Comparison of ENCODE assay signal across 24 mouse cellular contexts in genomic region chr11:68026590-68026989, GRCm38 (mm10).
DNase-seq lines count a peak whose midpoint lies in the region; ATAC-seq and TF ChIP-seq lines count a peak whose summit lies in the region.
"Had no signal": no experiment of that assay in that cellular context is flagged by ENCODE, and none has a peak within 500 bp of the region (broad histone marks: within the 10 kb centered on the region; RNA-seq: fewer than 3 reads in every experiment).

No protein-coding gene starts in this region.

- no peaks in the 10 kb centered on the region for H3K36me3 ChIP-seq in heart, postnatal 0 days (replicated peaks; ENCODE audit: control insufficient read depth, insufficient read depth, low read length)
- 0 out of 2 replicates have a peak, but pooled peaks cover 4% of the 10 kb centered on the region for H3K36me3 ChIP-seq in heart, embryonic 12.5 days
- H3K36me3 ChIP-seq in liver, postnatal 0 days (replicated peaks; ENCODE audit: insufficient read depth, low read length), result no peaks in the 10 kb centered on the region
- H3K36me3 ChIP-seq: forebrain, embryonic 15.5 days; hindbrain, embryonic 15.5 days; liver, embryonic 12.5 days; midbrain, embryonic 15.5 days had no signal

- no peaks in the 10 kb centered on the region for H3K27me3 ChIP-seq in heart, postnatal 0 days (ENCODE audit: control insufficient read depth, insufficient read depth, low read length)
- H3K27me3 ChIP-seq in heart, embryonic 12.5 days (replicated peaks), result no peaks in the 10 kb centered on the region
- no peaks in the 10 kb centered on the region for H3K27me3 ChIP-seq in liver, postnatal 0 days (ENCODE audit: insufficient read depth, low read length)
- H3K27me3 ChIP-seq: forebrain, embryonic 15.5 days; hindbrain, embryonic 15.5 days; limb, embryonic 13.5 days; liver, embryonic 12.5 days; midbrain, embryonic 15.5 days had no signal

- no peaks in the 10 kb centered on the region for H3K9me3 ChIP-seq in heart, postnatal 0 days (replicated peaks; ENCODE audit: control insufficient read depth, low read length)
- H3K9me3 ChIP-seq in heart, embryonic 12.5 days (replicated peaks), result no peaks in the 10 kb centered on the region
- H3K9me3 ChIP-seq in liver, postnatal 0 days (ENCODE audit: low read length), result no peaks in the 10 kb centered on the region
- H3K9me3 ChIP-seq: forebrain, embryonic 15.5 days; G1E; hindbrain, embryonic 15.5 days; limb, embryonic 13.5 days; liver, embryonic 12.5 days; midbrain, embryonic 15.5 days had no signal

- H3K4me1 ChIP-seq in heart, postnatal 0 days (ENCODE audit: control insufficient read depth, insufficient read depth), result peaks cover 20% of the 10 kb centered on the region
- H3K4me1 ChIP-seq in heart, embryonic 12.5 days (replicated peaks), result peaks cover 28% of the 10 kb centered on the region
- H3K4me1 ChIP-seq in liver, postnatal 0 days (ENCODE audit: insufficient read depth), result no peaks in the 10 kb centered on the region
- H3K4me1 ChIP-seq: hindbrain, embryonic 15.5 days; midbrain, embryonic 15.5 days had no signal

- TF ChIP-seq EP300 in heart, postnatal 0 days (IDR thresholded peaks at IDR 0.05; ENCODE audit: low read depth), result no peak
- no peak for TF ChIP-seq EP300 in liver, postnatal 0 days (IDR thresholded peaks at IDR 0.05; ENCODE audit: low read depth)

- peak; percentile 25 for TF ChIP-seq CTCF in heart, postnatal 0 days (IDR thresholded peaks at IDR 0.05; ENCODE audit: low read depth)
- 0 out of 2 replicates have a peak, but pooled peaks have one; percentile 7 for TF ChIP-seq CTCF in liver, postnatal 0 days (IDR thresholded peaks at IDR 0.05; ENCODE audit: low read depth)

- 85% methylated on average over 5 of the region's 5 CpGs for WGBS in heart, postnatal 0 days
- WGBS in heart, embryonic 12.5 days, result 77% methylated on average over 5 of the region's 5 CpGs
- 78% methylated on average over 5 of the region's 5 CpGs for WGBS in liver, postnatal 0 days (ENCODE audit: insufficient replicate concordance)

- no peak overlapping the region for H3K9ac ChIP-seq in heart, postnatal 0 days (replicated peaks; ENCODE audit: low read depth, low read length)
- no peak overlapping the region for H3K9ac ChIP-seq in heart, embryonic 12.5 days
- no peak overlapping the region for H3K9ac ChIP-seq in liver, postnatal 0 days (replicated peaks)
- H3K9ac ChIP-seq: forebrain, embryonic 15.5 days; hindbrain, embryonic 15.5 days; limb, embryonic 13.5 days; liver, embryonic 12.5 days; midbrain, embryonic 15.5 days had no signal

- H3K27ac ChIP-seq in heart, postnatal 0 days (ENCODE audit: low read depth), result no peak overlapping the region
- H3K27ac ChIP-seq in heart, embryonic 12.5 days (ENCODE audit: poor library complexity, severe bottlenecking), result no peak overlapping the region
- H3K27ac ChIP-seq in liver, postnatal 0 days (ENCODE audit: low read depth), result no peak overlapping the region
- H3K27ac ChIP-seq: forebrain, embryonic 15.5 days; hindbrain, embryonic 15.5 days; limb, embryonic 13.5 days; liver, embryonic 12.5 days; midbrain, embryonic 15.5 days had no signal

- DNase-seq in heart, postnatal 0 days (ENCODE audit: low spot score), result no peak
- DNase-seq in liver, postnatal 0 days, result no peak
- no peak for DNase-seq in liver
- peak; percentile 8 for DNase-seq in thymus, postnatal 25 days
- no peak for DNase-seq in thymus, postnatal 36 days
- peak; percentile 15 for DNase-seq in thymus, postnatal 4 days
- no peak for DNase-seq in urinary bladder, postnatal 10 days (ENCODE audit: low spot score)
- DNase-seq: adrenal gland, postnatal 10 days; cerebellum, adult 9-10 months; cerebellum, postnatal 36 days; kidney, adult 8-10 months; kidney, postnatal 14 days; lung, adult 18-20 months; lung, postnatal 10 days; right cerebral cortex, adult 18-20 months; spleen, adult 18-20 months had no signal

- no peak overlapping the region for H3K4me2 ChIP-seq in heart, postnatal 0 days (ENCODE audit: low read depth, low read length)
- H3K4me2 ChIP-seq in heart, embryonic 12.5 days, result no peak overlapping the region
- H3K4me2 ChIP-seq in liver, postnatal 0 days (ENCODE audit: low read depth, low read length), result no peak overlapping the region
- H3K4me2 ChIP-seq: forebrain, embryonic 15.5 days; hindbrain, embryonic 15.5 days; limb, embryonic 13.5 days; liver, embryonic 12.5 days; midbrain, embryonic 15.5 days had no signal

- H3K4me3 ChIP-seq in heart, postnatal 0 days (ENCODE audit: low read depth, low read length), result no peak overlapping the region
- H3K4me3 ChIP-seq in heart, embryonic 12.5 days, result no peak overlapping the region
- H3K4me3 ChIP-seq in liver, postnatal 0 days (ENCODE audit: low read depth, low read length), result no peak overlapping the region
- H3K4me3 ChIP-seq: forebrain, embryonic 15.5 days; hindbrain, embryonic 15.5 days; limb, embryonic 13.5 days; liver, embryonic 12.5 days; midbrain, embryonic 15.5 days had no signal

- no peak for ATAC-seq in heart, postnatal 0 days (ENCODE audit: insufficient read depth, low read depth)
- ATAC-seq in heart, embryonic 12.5 days (ENCODE audit: insufficient number of reproducible peaks, low FRiP score), result no peak
- ATAC-seq in liver, postnatal 0 days, result no peak
- ATAC-seq: forebrain, embryonic 15.5 days; inflammation-experienced regulatory T-cells, adult 6 months; liver, embryonic 12.5 days; midbrain, embryonic 15.5 days had no signal

Comparison
In these comparisons a context has a peak if more than half of its experiments do, and no peak if none do; other contexts are left out.
1. DNase-seq: peak in thymus, postnatal 25 days (single experiment) and thymus, postnatal 4 days (single experiment); none in heart, postnatal 0 days (single experiment), liver, postnatal 0 days (single experiment), liver (single experiment), thymus, postnatal 36 days (0 of 2) and urinary bladder, postnatal 10 days (single experiment).